Mouse (Mus musculus) subcutaneous adipose tissue, adult 2 months (tissue): ENCODE measurements around the gene Gabarapl1. TPM values are rescaled to one million over a fixed set of nuclear protein-coding genes. Genes with fewer than 3 reads are reported as not detected.

Experiments used
- polyA plus RNA-seq: library from polyadenylated mRNA; depleted of rRNA; stranded (reverse); fragments of >200 nt; gene quantifications from 2 replicates; pipeline ENCODE4 v1.2.3, GENCODE M21; 2012; ENCODE audit warnings: low replicate concordance; rRNA removed

Gene Gabarapl1
- 110 and 137 TPM in 2 replicates for polyA plus RNA-seq

GRCm38 (mm10) chr6:129532942-129533860, at the start of gene Gabarapl1:
TSS of gene Gabarapl1 (plus strand) at chr6:129533160.

GRCm38 (mm10) chr6:129507024-129507423, 25.9 kb upstream of the Gabarapl1 start, which contains the start of gene Olr1:
TSS of gene Olr1 (minus strand) at chr6:129507165.

DNA sequence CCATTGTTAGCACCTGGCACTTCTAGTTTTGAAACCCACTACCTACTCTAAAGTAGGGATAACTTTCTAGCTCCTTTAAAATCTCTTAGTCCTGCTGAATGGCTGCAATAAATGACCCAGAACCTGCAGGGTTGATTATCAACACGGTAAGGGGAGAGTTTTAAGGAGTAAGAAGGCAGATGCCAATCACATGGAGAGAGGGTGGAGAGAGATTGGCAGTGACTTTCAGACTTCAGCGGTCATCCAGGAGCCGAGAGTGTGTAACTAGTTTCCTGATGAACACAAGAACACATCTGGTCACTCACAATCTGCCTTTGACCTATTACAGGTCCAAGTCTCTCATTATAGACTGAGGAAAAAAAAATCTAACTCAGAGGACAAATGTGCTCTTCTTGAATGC, 20.6 kb upstream of the Gabarapl1 start, which contains the start of gene Tmem52b:
Gene Tmem52b, plus strand, starts transcription at position 189 of the 400 bp plus-strand sequence.

DNA sequence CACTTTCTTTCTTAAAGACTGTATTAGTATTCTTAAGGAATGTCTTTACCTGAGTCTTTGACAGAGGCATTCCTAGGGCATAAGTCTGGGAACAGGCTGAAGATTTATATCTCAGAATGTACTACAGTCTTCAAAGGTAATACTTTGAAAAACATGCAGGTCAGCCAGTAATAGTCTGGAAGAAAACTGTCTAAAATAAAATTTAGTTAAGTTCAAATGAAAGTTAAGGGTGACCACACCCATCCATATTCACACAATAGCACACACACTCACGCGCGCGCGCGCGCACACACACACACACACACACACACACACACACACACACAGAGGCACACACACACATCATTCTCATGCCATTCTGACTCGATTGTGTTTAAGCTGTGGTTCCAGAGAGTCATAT, 44.6 kb downstream of the Gabarapl1 start, which contains the start of gene Klre1:
Gene Klre1, plus strand, starts transcription at position 301 of the 400 bp plus-strand sequence.

GRCm38 (mm10) chr6:129591508-129591907, 58.5 kb downstream of the Gabarapl1 start, which contains the start of gene Klrd1:
TSS of gene Klrd1 (plus strand) at chr6:129591782.

Other genes with a start within 250 kb of the Gabarapl1 start
- not detected in 2 replicates for gene 4922502D21Rik, start 201.4 kb upstream of the Gabarapl1 start, polyA plus RNA-seq
- gene Clec12a, start 190.5 kb upstream of the Gabarapl1 start, polyA plus RNA-seq = 2.4 and 6.7 TPM in 2 replicates
- gene Clec12b, start 147.3 kb upstream of the Gabarapl1 start, polyA plus RNA-seq = 0.14 TPM in 1 of 2 replicates, not detected in the other
- 0.17 and 0.42 TPM in 2 replicates for gene Clec1b, start 135.9 kb upstream of the Gabarapl1 start, polyA plus RNA-seq
- 1.2 and 3.6 TPM in 2 replicates for gene Clec9a, start 124.3 kb upstream of the Gabarapl1 start, polyA plus RNA-seq
- 2.2 and 4.0 TPM in 2 replicates for gene Clec1a, start 81.2 kb upstream of the Gabarapl1 start, polyA plus RNA-seq
- 0.13 and 0.29 TPM in 2 replicates for gene Olr1, start 26.0 kb upstream of the Gabarapl1 start, polyA plus RNA-seq
- gene Tmem52b, start 20.6 kb upstream of the Gabarapl1 start, polyA plus RNA-seq = not detected in 2 replicates
- gene Klre1, start 44.7 kb downstream of the Gabarapl1 start, polyA plus RNA-seq = 0.32 and 1.4 TPM in 2 replicates
- 0.34 and 1.9 TPM in 2 replicates for gene Klrd1, start 58.6 kb downstream of the Gabarapl1 start, polyA plus RNA-seq
- gene Klrk1, start 90.7 kb downstream of the Gabarapl1 start, polyA plus RNA-seq = 0.82 and 1.6 TPM in 2 replicates
- gene Klrc3, start 110.2 kb downstream of the Gabarapl1 start, polyA plus RNA-seq = 0.26 and 2.8 TPM in 2 replicates
- gene Klrc2, start 127.5 kb downstream of the Gabarapl1 start, polyA plus RNA-seq = 0.13 and 0.85 TPM in 2 replicates
- gene Klrc1, start 145.8 kb downstream of the Gabarapl1 start, polyA plus RNA-seq = 0.15 and 0.69 TPM in 2 replicates
- gene Klri1, start 184.0 kb downstream of the Gabarapl1 start, polyA plus RNA-seq = 0.31 TPM in 1 of 2 replicates, not detected in the other
- gene Klri2, start 207.3 kb downstream of the Gabarapl1 start, polyA plus RNA-seq = 0.11 and 0.15 TPM in 2 replicates